Mouse (Mus musculus): Measurements from ENCODE around the gene Fam180a.
A peak's percentile ranks its signal among the peaks of the same experiment; 100 is the strongest.
"Not testable (repeated sequence)": the region's sequence is repeated elsewhere in the genome, so short reads cannot be mapped to it uniquely, and the experiment has no call there.

The Fam180a gene

DNA sequence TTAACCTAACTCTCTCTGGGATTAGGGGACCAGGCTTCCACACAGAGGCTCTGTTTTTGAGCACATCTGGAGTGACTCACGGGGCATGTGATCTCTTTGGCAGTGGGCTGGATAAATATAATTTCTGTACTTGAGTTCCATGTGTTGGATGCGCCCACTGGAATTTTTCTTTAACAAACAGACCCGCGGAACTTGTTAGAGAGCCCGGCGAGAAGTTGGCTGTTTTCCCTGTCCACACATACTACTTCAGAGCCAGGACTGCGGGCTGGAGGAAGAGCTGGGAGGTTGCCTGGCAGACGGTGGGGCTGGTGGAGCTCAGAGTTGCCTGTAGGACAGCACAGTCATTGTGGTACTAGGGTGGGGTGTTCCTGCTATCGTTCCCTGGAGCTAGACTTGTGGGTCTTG lies at the start of gene Fam180a:
Gene Fam180a, minus strand, starts transcription at position 31 of the 405 bp plus-strand sequence.
- DNase-seq (ENCODE audit: low read depth, low spot score): no peak

- no peak for DNase-seq (ENCODE audit: low read depth, low spot score)
These were observed 48.1 kb upstream of the Fam180a start for GRCm38 (mm10) chr6:35374052-35374451.

DNA sequence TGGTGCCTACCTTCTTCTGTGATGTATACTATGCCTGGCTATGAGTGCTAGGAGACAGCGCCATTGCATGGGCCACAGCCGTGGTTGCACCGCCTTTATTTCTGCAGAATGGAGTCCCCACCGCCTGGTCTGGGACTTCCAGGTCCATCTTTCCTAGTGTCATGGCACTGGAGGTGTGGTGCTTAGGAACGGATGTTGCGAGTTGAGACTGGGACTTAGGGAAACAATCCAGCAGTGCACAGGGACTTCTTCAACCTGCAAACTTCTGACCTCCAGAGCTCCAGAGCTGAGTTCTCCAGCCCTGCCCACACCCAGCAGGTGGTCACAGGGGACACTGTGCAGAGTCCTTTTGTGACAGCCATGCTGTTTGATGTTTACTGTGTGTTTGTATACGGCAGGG lies 44.4 kb upstream of the Fam180a start:
- no peak for DNase-seq (ENCODE audit: low read depth, low spot score)

GRCm38 (mm10) chr6:35369578-35370282 lies 43.8 kb upstream of the Fam180a start:
- not testable (repeated sequence) for DNase-seq (ENCODE audit: low read depth, low spot score)

- DNase-seq (ENCODE audit: low read depth, low spot score): no peak
These were observed 36.7 kb upstream of the Fam180a start for GRCm38 (mm10) chr6:35362596-35362995.

DNA sequence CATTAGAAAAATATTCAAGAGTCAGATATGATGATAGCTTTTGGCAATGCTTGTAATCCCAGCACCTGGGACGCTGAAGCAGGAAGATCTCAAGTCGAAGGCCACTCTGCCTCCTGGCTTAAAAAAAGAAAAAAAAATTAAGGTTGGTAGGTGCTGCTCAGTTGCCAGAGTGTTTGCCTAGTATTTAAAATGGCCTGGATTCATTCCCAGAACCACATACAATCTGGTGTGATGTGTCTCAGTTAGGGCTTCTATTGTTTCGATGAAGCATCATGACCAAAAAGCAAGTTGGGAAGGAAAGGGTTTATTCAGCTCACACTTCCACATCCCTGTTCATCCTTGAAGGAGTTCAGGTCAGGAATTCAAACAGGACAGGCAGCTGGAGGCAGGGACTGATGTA lies 29.4 kb upstream of the Fam180a start:
- no peak for DNase-seq (ENCODE audit: low read depth, low spot score)

DNA sequence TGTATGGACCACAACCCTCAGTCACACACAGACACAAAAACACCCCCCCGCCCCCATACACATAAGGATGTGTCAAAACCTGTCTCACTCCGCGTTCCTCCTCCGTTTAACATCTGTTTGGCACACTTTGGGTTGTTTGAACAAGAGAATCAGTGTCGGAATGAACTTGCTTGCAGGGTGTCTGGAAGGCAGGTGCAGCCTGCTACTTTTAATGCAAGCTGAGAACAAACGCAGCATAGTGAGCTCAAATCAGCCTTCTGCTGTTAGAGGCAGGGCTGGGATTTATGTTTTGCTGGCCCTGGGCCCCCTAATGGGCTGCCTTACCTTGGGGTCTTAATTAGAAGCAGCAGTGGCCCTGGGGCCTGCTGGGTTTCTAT lies 28.7 kb upstream of the Fam180a start:
- DNase-seq (ENCODE audit: low read depth, low spot score): peak; percentile 74

DNA sequence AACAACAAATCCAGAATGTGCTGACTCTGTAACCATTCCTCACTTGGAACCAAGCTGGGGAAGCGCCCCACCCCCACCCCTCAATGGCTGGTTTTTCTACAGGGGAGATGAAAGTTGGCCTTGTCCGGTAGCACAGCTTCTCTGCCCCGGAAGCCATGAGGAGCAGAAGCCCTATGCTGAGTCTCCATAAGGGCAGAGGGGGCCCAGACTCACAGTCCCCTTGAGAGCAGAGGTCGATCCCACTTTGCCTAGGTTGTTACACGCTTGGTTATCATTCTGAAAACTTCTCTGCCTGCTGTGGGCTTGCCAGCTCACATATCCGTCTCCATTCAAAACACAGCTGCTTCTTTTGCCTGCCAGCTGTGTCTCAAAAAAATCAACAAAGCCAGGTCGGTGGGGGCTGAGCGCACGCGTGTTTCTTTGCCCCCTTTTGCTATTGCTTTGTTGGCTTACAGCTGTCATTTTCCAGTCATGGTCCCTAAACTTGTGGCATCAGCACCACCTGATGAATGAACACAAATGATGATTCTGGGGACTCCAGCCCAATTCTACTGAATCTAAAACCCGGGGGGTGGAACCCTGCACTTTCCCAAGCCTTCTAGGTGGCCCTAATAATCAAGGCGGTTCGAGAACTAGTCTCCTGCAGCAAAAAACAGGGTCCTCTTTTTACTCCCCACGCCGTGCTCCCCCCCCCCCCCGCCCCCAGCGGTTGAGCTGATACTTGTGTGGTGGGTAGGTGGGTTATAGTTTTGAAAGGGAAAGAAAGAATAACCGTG lies 28.1 kb upstream of the Fam180a start:
- DNase-seq (ENCODE audit: low read depth, low spot score): peak; percentile 57

- no peak for DNase-seq (ENCODE audit: low read depth, low spot score)
These were observed 27.5 kb upstream of the Fam180a start for GRCm38 (mm10) chr6:35353416-35353815.

DNA sequence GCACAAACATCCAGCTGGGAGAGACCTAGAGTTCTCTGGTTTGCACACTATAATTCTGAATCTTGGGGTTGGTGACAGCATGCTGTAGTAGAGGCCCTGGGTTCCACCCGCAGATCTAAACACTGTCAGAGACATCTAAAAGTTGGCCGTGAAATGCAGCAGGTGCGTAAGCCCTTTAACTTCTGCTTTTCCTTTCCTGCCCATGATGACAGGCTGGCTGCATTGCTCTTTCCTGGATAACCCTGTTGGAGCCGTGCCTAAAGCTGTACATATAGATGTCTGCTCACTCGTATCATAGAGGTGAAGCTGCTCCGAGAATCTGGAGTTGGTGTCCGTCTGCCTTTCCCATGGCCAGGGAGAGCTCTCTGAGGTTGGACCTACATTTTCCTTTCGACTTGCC lies 26.9 kb upstream of the Fam180a start:
- no peak for DNase-seq (ENCODE audit: low read depth, low spot score)

DNA sequence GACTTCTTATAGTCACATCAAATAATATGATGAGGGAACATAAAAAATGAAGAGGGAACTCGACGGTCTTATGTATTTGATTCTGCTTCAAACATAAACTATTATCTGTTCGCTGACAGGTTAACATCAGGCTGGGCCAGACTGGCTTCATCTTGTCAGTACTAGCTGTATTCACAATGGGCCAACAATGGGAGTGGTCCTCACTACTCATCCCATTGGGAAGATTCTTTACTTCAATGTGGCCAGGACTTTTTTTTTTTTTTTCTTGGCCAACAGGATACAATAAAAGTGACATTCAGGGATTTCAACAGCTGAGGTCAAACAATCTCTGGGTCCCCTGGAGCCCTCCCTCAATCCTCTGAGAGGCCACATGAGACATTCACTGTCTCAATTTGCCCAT lies 25.9 kb upstream of the Fam180a start:
- DNase-seq (ENCODE audit: low read depth, low spot score): no peak

DNA sequence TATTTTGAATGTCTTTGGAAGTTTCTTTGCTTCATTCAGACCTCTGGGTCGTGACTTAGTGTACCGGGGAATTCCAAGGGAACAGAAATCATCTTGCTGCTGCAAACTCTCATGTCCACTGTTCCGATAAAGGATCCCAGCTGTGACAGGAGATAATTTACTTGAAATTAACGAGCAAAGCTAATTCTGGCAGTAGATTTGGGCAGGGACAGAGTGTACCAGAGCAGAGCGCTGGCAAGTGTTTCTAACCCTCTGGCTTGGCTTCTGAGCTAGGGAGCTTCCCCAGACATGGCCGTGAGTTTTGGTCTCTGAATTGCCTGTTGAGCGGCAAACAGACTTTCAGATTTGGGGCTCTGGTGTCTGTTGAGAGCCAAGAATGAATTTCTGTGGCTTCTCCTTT lies 23.8 kb upstream of the Fam180a start:
- DNase-seq (ENCODE audit: low read depth, low spot score): no peak

DNA sequence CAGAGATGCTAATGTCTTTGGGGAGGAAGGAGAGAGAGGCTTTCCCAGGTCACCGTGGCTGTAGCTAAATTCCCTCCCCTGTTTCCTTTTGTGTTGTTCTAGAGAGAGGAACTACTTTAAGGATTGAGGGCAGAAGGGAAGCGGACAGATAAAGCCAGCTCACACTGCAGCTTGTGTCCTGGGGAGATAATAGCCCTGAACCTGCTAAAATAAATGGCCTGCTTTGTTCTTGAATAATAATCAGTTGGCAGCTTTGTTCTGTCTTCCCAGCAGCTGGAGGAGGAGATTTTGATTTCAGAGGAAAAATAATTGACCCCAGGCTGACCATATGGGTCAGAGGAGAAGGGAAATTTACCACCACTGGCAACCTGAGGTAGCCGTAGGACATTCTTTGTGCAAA lies 12.7 kb upstream of the Fam180a start:
- peak; percentile 34 for DNase-seq (ENCODE audit: low read depth, low spot score)

- DNase-seq (ENCODE audit: low read depth, low spot score): no peak
These were observed 11.9 kb upstream of the Fam180a start for GRCm38 (mm10) chr6:35337836-35338235.

DNA sequence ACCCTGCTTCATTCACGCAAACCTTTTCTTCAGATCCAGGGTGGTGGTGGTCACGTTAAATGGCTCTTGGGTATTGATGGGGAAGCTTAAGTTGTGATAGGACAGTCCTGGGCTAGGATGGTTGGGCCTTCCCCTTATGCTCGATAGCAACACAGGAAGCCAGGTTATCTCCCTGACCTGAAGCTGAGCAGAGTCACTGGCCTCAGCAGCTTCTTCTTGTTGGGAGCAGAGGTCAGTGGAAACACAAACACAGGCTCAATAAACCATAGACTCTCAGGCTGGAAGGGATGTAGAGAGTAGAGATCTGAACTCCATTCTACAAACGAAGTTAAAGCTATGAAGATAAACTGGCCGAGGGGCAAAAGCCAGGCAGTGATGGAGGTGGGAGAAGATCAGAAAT lies 9.5 kb upstream of the Fam180a start:
- DNase-seq (ENCODE audit: low read depth, low spot score): no peak

- DNase-seq (ENCODE audit: low read depth, low spot score): no peak
These were observed 8.3 kb upstream of the Fam180a start for GRCm38 (mm10) chr6:35334278-35334677.

DNA sequence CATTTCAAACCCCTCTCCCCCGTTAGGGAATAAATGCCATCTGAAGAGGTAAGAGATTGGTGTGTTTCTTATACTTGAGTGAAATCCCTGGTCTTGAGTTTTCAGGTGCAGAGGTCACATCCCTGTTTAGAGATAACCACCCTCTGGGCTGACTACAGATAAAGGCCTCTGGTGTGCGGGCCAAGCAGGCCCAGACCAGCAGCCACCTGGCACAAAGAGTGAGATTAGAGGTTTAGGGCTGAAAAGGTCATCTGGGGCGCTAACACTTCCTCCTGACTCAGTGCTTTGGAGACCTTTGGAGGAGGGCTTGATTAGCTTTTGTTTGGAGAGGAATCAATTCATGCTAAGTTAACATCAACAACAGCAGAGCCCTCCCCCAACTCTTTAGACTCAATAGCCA lies 7.7 kb upstream of the Fam180a start:
- DNase-seq (ENCODE audit: low read depth, low spot score): no peak

GRCm38 (mm10) chr6:35330834-35331233 lies 4.9 kb upstream of the Fam180a start:
- no peak for DNase-seq (ENCODE audit: low read depth, low spot score)

DNA sequence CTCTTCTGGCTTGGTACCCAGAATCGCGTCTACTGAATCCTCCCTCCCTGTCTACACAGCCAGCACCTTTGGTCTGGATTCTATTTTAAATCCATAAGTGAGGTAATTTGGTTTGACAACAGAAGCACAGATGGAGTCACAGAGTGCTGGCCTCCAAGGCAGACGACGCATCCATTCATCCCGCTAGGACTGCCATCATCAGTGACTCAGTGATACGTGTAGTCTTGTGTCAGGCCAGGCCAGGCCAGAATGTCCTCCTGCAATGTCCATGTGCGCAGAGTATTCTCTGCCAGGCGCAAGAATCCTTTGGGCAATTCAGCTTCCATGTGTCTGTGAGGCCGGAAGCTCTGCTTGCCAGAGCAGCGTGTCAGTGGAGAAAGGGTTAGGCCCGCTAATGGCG lies 4.0 kb upstream of the Fam180a start:
- DNase-seq (ENCODE audit: low read depth, low spot score): no peak

- no peak for DNase-seq (ENCODE audit: low read depth, low spot score)
These were observed 1.6 kb downstream of the Fam180a start for GRCm38 (mm10) chr6:35324306-35324705.

DNA sequence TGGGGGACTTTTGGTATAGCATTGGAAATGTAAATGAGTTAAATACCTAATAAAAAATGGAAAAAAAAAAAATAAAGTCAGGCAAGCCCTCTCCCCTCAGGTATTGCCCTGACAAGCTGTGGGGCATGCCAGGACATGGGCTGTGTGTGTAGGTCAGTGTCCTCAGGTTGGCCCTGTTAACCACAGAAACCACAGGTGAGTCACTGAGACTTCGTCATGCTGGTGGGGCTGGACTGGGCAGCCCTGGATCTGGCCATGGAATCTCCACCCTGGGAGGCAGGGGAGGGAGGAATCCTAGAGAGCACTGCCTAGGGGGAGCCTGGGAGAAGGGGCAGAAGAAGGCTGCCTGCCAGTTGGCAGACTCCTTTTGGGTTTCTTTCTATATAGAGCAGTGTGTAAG lies 2.9 kb downstream of the Fam180a start:
- DNase-seq (ENCODE audit: low read depth, low spot score): no peak

GRCm38 (mm10) chr6:35321105-35321504 lies 4.8 kb downstream of the Fam180a start:
- DNase-seq (ENCODE audit: low read depth, low spot score): no peak

GRCm38 (mm10) chr6:35319850-35320249 lies 6.1 kb downstream of the Fam180a start:
- DNase-seq (ENCODE audit: low read depth, low spot score): no peak
